Mouse (Mus musculus) lung, postnatal 0 days (tissue): Measurements from ENCODE around the gene Ttll12.

Source experiments
- CTCF ChIP-seq: IDR thresholded peaks from 2 replicates; pipeline ENCODE4 v1.5.1; 2016; ENCODE audit warnings: antibody characterized with exemption, mild to moderate bottlenecking
- EP300 ChIP-seq: IDR thresholded peaks from 2 replicates; pipeline ENCODE4 v1.6.1; 2016; ENCODE audit warnings: antibody characterized with exemption, mild to moderate bottlenecking, control low read depth

GRCm38 (mm10) chr15:83593702-83594512 lies 1.1 kb downstream of the Ttll12 start:
- no peak for TF ChIP-seq CTCF
- no peak for TF ChIP-seq EP300
